15 mouse cellular contexts compared by ENCODE assay signal in genomic region chr2:75209790-75210583, GRCm38 (mm10).
DNase-seq lines count a peak whose midpoint lies in the region; ATAC-seq and TF ChIP-seq lines count a peak whose summit lies in the region.
"Had no signal": no experiment of that assay in that cellular context is flagged by ENCODE, and none has a peak within 500 bp of the region (broad histone marks: within the 10 kb centered on the region; RNA-seq: fewer than 3 reads in every experiment).

No protein-coding gene starts in this region.

- no peaks in the 10 kb centered on the region for H3K27me3 ChIP-seq in heart, adult 2 months (ENCODE audit: control insufficient read depth, insufficient read depth, low read length)
- H3K27me3 ChIP-seq in neural tube, embryonic 11.5 days (ENCODE audit: control insufficient read depth, insufficient read depth, low read length): no peaks in the 10 kb centered on the region
- peaks cover 6% of the 10 kb centered on the region; the same call in 1 of the 2 replicates for H3K27me3 ChIP-seq in limb, embryonic 12.5 days
- H3K27me3 ChIP-seq in lung, postnatal 0 days (replicated peaks; ENCODE audit: insufficient read depth, low read length): no peaks in the 10 kb centered on the region

- H3K36me3 ChIP-seq in heart, adult 2 months (ENCODE audit: control insufficient read depth, insufficient read depth, low read length): no peaks in the 10 kb centered on the region
- no peaks in the 10 kb centered on the region for H3K36me3 ChIP-seq in neural tube, embryonic 11.5 days (ENCODE audit: control insufficient read depth, insufficient read depth, low read length)
- H3K36me3 ChIP-seq in limb, embryonic 12.5 days: no peaks in the 10 kb centered on the region
- H3K36me3 ChIP-seq in lung, postnatal 0 days (ENCODE audit: insufficient read depth, low read length): no peaks in the 10 kb centered on the region
- H3K36me3 ChIP-seq: heart, embryonic 10.5 days had no signal

- no peak overlapping the region for H3K4me3 ChIP-seq in heart, adult 2 months
- no peak overlapping the region for H3K4me3 ChIP-seq in neural tube, embryonic 11.5 days (ENCODE audit: low read depth, low read length)
- no peak overlapping the region for H3K4me3 ChIP-seq in limb, embryonic 12.5 days (replicated peaks)
- no peak overlapping the region for H3K4me3 ChIP-seq in lung, postnatal 0 days (ENCODE audit: low read depth, low read length)
- H3K4me3 ChIP-seq: heart, embryonic 10.5 days had no signal

- no peak for TF ChIP-seq EP300 in heart, adult 2 months (IDR thresholded peaks at IDR 0.05; ENCODE audit: insufficient read depth, low read depth, low read length)
- TF ChIP-seq EP300 in lung, postnatal 0 days (IDR thresholded peaks at IDR 0.05): no peak

- TF ChIP-seq POLR2A in heart, adult 2 months (IDR thresholded peaks at IDR 0.05; ENCODE audit: insufficient read depth, low read depth, low read length): no peak

- no peak for ATAC-seq in neural tube, embryonic 11.5 days (ENCODE audit: insufficient read depth, low FRiP score, low TSS enrichment)
- 0 out of 2 replicates have a peak, but pooled peaks have one; percentile 22 for ATAC-seq in limb, embryonic 12.5 days (ENCODE audit: insufficient number of reproducible peaks, insufficient read depth, low FRiP score, low TSS enrichment, low read depth)
- no peak for ATAC-seq in lung, postnatal 0 days
- ATAC-seq: liver, postnatal 0 days had no signal

- no peak for DNase-seq in heart, adult 2 months
- no peak for DNase-seq in heart, postnatal 25 days (ENCODE audit: low spot score)
- peak; percentile 12 for DNase-seq in neural tube, embryonic 11.5 days (ENCODE audit: low spot score)
- DNase-seq in neural tube, embryonic 10.5 days (ENCODE audit: extremely low spot score, low spot score): no peak
- no peak for DNase-seq in layer of hippocampus, postnatal 10 days (ENCODE audit: low spot score in 2 of 2)
- no peak for DNase-seq in lung, postnatal 0 days (ENCODE audit: low spot score)
- DNase-seq: adrenal gland, adult 2 months; cerebellum, adult 2 months; gastrocnemius, postnatal 14 days; kidney, adult 9 months; liver, postnatal 0 days; midbrain, embryonic 14.5 days had no signal

- no peaks in the 10 kb centered on the region for H3K9me3 ChIP-seq in neural tube, embryonic 11.5 days (ENCODE audit: control insufficient read depth, low read length)
- no peaks in the 10 kb centered on the region for H3K9me3 ChIP-seq in limb, embryonic 12.5 days
- H3K9me3 ChIP-seq in lung, postnatal 0 days (ENCODE audit: low read length): no peaks in the 10 kb centered on the region
- H3K9me3 ChIP-seq: heart, embryonic 10.5 days had no signal

- 84% methylated on average over 17 of the region's 17 CpGs for WGBS in heart, adult 2 months
- 73% methylated on average over 17 of the region's 17 CpGs for WGBS in neural tube, embryonic 11.5 days
- 59% methylated on average over 17 of the region's 17 CpGs for WGBS in limb, embryonic 12.5 days
- WGBS in lung, postnatal 0 days: 71% methylated on average over 17 of the region's 17 CpGs

- intact Hi-C loops in heart, adult 2 months (cut with DNase I): loop anchor here (5.0 kb wide), 1 partner anchor 38 kb away; no protein-coding TSS in a partner anchor
- intact Hi-C loops in heart, postnatal 25 days (cut with DNase I): no loop called here

- peak overlapping the region; percentile 68 for H3K27ac ChIP-seq in heart, adult 2 months
- no peak overlapping the region for H3K27ac ChIP-seq in neural tube, embryonic 11.5 days (ENCODE audit: low read depth, low read length)
- H3K27ac ChIP-seq in limb, embryonic 12.5 days: peak overlapping the region; percentile 72; the same call in 1 of the 2 replicates
- no peak overlapping the region for H3K27ac ChIP-seq in lung, postnatal 0 days (ENCODE audit: low read length)
- H3K27ac ChIP-seq: heart, embryonic 10.5 days; macrophage had no signal

- no peak overlapping the region for H3K9ac ChIP-seq in heart, adult 2 months (ENCODE audit: low read depth, low read length)
- H3K9ac ChIP-seq in neural tube, embryonic 11.5 days (ENCODE audit: low read length): no peak overlapping the region
- no peak overlapping the region for H3K9ac ChIP-seq in limb, embryonic 12.5 days (replicated peaks)
- H3K9ac ChIP-seq in lung, postnatal 0 days (replicated peaks; ENCODE audit: low read depth): no peak overlapping the region
- H3K9ac ChIP-seq: liver, postnatal 0 days had no signal

- H3K4me1 ChIP-seq in heart, adult 2 months (ENCODE audit: control insufficient read depth, insufficient read depth, low read length): peaks cover 6% of the 10 kb centered on the region
- H3K4me1 ChIP-seq in neural tube, embryonic 11.5 days (ENCODE audit: control insufficient read depth, insufficient read depth, low read length): no peaks in the 10 kb centered on the region; the same call in 1 of the 2 replicates
- H3K4me1 ChIP-seq in limb, embryonic 12.5 days (replicated peaks): peaks cover 22% of the 10 kb centered on the region
- no peaks in the 10 kb centered on the region for H3K4me1 ChIP-seq in lung, postnatal 0 days (ENCODE audit: insufficient read depth, low read depth, low read length)

- no peaks in the 10 kb centered on the region for H3K79me2 ChIP-seq in heart, adult 2 months (replicated peaks; ENCODE audit: control insufficient read depth, insufficient read depth, low read length)

- TF ChIP-seq CTCF in heart, adult 2 months (IDR thresholded peaks at IDR 0.05): no peak
- TF ChIP-seq CTCF in lung, postnatal 0 days (IDR thresholded peaks at IDR 0.05): no peak

- no peak overlapping the region for H3K4me2 ChIP-seq in neural tube, embryonic 11.5 days (ENCODE audit: low read depth)
- peak overlapping the region; percentile 42 for H3K4me2 ChIP-seq in limb, embryonic 12.5 days
- H3K4me2 ChIP-seq in lung, postnatal 0 days (replicated peaks; ENCODE audit: low read depth, low read length): no peak overlapping the region

Comparison
In these comparisons a context has a peak if more than half of its experiments do, and no peak if none do; other contexts are left out.
1. H3K27ac ChIP-seq: peak in heart, adult 2 months (single experiment) and limb, embryonic 12.5 days (single experiment); none in neural tube, embryonic 11.5 days (single experiment) and lung, postnatal 0 days (single experiment).